Mouse (Mus musculus) heart, embryonic 11.5 days (tissue): ENCODE measurements around the gene Cish. TPM values are rescaled to one million over a fixed set of nuclear protein-coding genes. Genes with fewer than 3 reads are reported as not detected.

ENCODE experiments used
- ATAC-seq: fragments of 200-750 bp; cut with Nextera tagmentation; replicated peaks from 2 replicates; pipeline ENCODE4 v1.8.0; 2017; ENCODE audit warnings: moderate library complexity; ENCODE audit not compliant: insufficient number of reproducible peaks, low FRiP score, low TSS enrichment
- H3K27ac ChIP-seq: fragments of 300-500 bp; sonication (generic); 2 replicates; pipeline ENCODE4 v1.5.1; 2014; ENCODE audit warnings: mild to moderate bottlenecking, low read depth, low read length
- H3K27me3 ChIP-seq: fragments of 300-500 bp; sonication (generic); 2 replicates; pipeline ENCODE4 v1.6.1; 2014; ENCODE audit warnings: mild to moderate bottlenecking, low read length, mixed read lengths; ENCODE audit not compliant: control insufficient read depth, insufficient read depth
- H3K36me3 ChIP-seq: fragments of 300-500 bp; sonication (generic); 2 replicates; pipeline ENCODE4 v1.6.1; 2014; ENCODE audit warnings: mild to moderate bottlenecking, low read length, moderate library complexity, mixed read lengths; ENCODE audit not compliant: control insufficient read depth, insufficient read depth
- H3K4me1 ChIP-seq: fragments of 300-500 bp; sonication (generic); 2 replicates; pipeline ENCODE4 v1.6.1; 2014; ENCODE audit warnings: low read length; ENCODE audit not compliant: control insufficient read depth, insufficient read depth
- H3K4me2 ChIP-seq: fragments of 300-500 bp; sonication (generic); 2 replicates; pipeline ENCODE4 v1.6.1; 2014; ENCODE audit warnings: mild to moderate bottlenecking, moderate library complexity
- H3K4me3 ChIP-seq: fragments of 300-500 bp; sonication (generic); 2 replicates; pipeline ENCODE4 v1.5.1; 2014; ENCODE audit warnings: low read depth, low read length
- H3K9ac ChIP-seq: fragments of 300-500 bp; sonication (generic); 2 replicates; pipeline ENCODE4 v1.6.1; 2014; ENCODE audit warnings: mild to moderate bottlenecking, low read depth, low read length, moderate library complexity
- H3K9me3 ChIP-seq: fragments of 300-500 bp; sonication (generic); replicated peaks from 2 replicates; pipeline ENCODE4 v1.6.1; 2016; ENCODE audit warnings: low read length; ENCODE audit not compliant: control insufficient read depth
- WGBS: fragments of 180-500 bp; shearing (Covaris S2); extraction: QIAGEN DNeasy Blood & Tissue Kit; methylation state at CpG from one replicate; pipeline ENCODE4 v1.1.7; 2014; ENCODE audit not compliant: insufficient replicate concordance; 5-methylcytosine and 5-hydroxymethylcytosine counted together
- polyA plus RNA-seq: library from polyadenylated mRNA; unstranded; fragments of >200 nt; fragmentation: Nextera tagmentation; extraction: Ambion mirVana; gene quantifications from 2 replicates; pipeline ENCODE4 v1.2.1, GENCODE M21; 2014

The Cish gene
- polyA plus RNA-seq, 1 experiment from 2014 or later = 7.7 TPM

GRCm38 (mm10) chr9:107288105-107288650 is 7.6 kb upstream of the Cish start:
- H3K9me3 ChIP-seq = no peaks in the 10 kb centered on the region
- peaks cover 15% of the 10 kb centered on the region; the same call in 1 of the 2 replicates for H3K4me1 ChIP-seq
- peak overlapping the region; percentile 82 for H3K4me2 ChIP-seq
- H3K27me3 ChIP-seq = peaks cover 2% of the 10 kb centered on the region; the same call in 1 of the 2 replicates
- ATAC-seq = 0 out of 2 replicates have a peak, but pooled peaks have one; percentile 5
- no peak overlapping the region for H3K4me3 ChIP-seq
- H3K9ac ChIP-seq = no peak overlapping the region
- no peak overlapping the region for H3K27ac ChIP-seq
- 78% methylated on average over 14 of the region's 14 CpGs for WGBS
- H3K36me3 ChIP-seq = no peaks in the 10 kb centered on the region

GRCm38 (mm10) chr9:107288711-107289110 is 7.1 kb upstream of the Cish start:
- peak overlapping the region; percentile 82 for H3K4me2 ChIP-seq
- H3K9ac ChIP-seq = no peak overlapping the region
- H3K4me3 ChIP-seq = peak overlapping the region; percentile 59
- H3K27me3 ChIP-seq = peaks cover 2% of the 10 kb centered on the region; the same call in 1 of the 2 replicates
- H3K9me3 ChIP-seq = no peaks in the 10 kb centered on the region
- peaks cover 15% of the 10 kb centered on the region; the same call in 1 of the 2 replicates for H3K4me1 ChIP-seq
- ATAC-seq = peak; percentile 70; the same call in 1 of the 2 replicates
- no peaks in the 10 kb centered on the region for H3K36me3 ChIP-seq
- WGBS = 25% methylated on average over 8 of the region's 8 CpGs
- H3K27ac ChIP-seq = no peak overlapping the region

- 2% methylated on average over 49 of the region's 49 CpGs for WGBS
- Histone ChIP-seq H3K9ac (peak within 1 kb of the TSS; percentile 39), H3K27me3 (peaks cover 2% of the 10 kb centered on the region; the same call in 1 of the 2 replicates), H3K4me3 (peak within 1 kb of the TSS; percentile 59), H3K4me2 (peak within 1 kb of the TSS; percentile 82), H3K27ac (peak within 1 kb of the TSS; percentile 50; the same call in 1 of the 2 replicates), H3K36me3 (no peaks in the 10 kb centered on the region), H3K9me3 (no peaks in the 10 kb centered on the region), H3K4me1 (peaks cover 15% of the 10 kb centered on the region; the same call in 1 of the 2 replicates)
- peak; percentile 81 for ATAC-seq
Observed at GRCm38 (mm10) chr9:107289211-107290076, 6.4 kb upstream of the Cish start, which contains the start of gene Mapkapk3. TSS of gene Mapkapk3 (minus strand) at chr9:107289877.

GRCm38 (mm10) chr9:107290897-107291296 is 4.9 kb upstream of the Cish start:
- Histone ChIP-seq H3K4me3 (no peak overlapping the region), H3K4me1 (peaks cover 19% of the 10 kb centered on the region; the same call in 1 of the 2 replicates), H3K4me2 (no peak overlapping the region), H3K36me3 (no peaks in the 10 kb centered on the region), H3K27ac (no peak overlapping the region), H3K9me3 (no peaks in the 10 kb centered on the region), H3K9ac (no peak overlapping the region), H3K27me3 (peaks cover 2% of the 10 kb centered on the region; the same call in 1 of the 2 replicates)
- ATAC-seq = no peak
- WGBS = 26% methylated on average over 10 of the region's 10 CpGs

GRCm38 (mm10) chr9:107294249-107294648 is 1.6 kb upstream of the Cish start:
- no peaks in the 10 kb centered on the region for H3K9me3 ChIP-seq
- H3K27me3 ChIP-seq = no peaks in the 10 kb centered on the region
- no peak overlapping the region for H3K4me3 ChIP-seq
- no peak overlapping the region for H3K9ac ChIP-seq
- ATAC-seq = no peak
- no peak overlapping the region for H3K27ac ChIP-seq
- no peaks in the 10 kb centered on the region for H3K36me3 ChIP-seq
- H3K4me2 ChIP-seq = no peak overlapping the region
- H3K4me1 ChIP-seq = peaks cover 29% of the 10 kb centered on the region
- WGBS = 5% methylated on average over 6 of the region's 6 CpGs

GRCm38 (mm10) chr9:107295616-107296015 is 210 bp upstream of the Cish start:
- peaks cover 24% of the 10 kb centered on the region for H3K4me1 ChIP-seq
- 42% methylated on average over 4 of the region's 4 CpGs for WGBS
- H3K27me3 ChIP-seq = no peaks in the 10 kb centered on the region
- peak overlapping the region; percentile 82; the same call in 1 of the 2 replicates for H3K27ac ChIP-seq
- H3K9me3 ChIP-seq = no peaks in the 10 kb centered on the region
- H3K4me2 ChIP-seq = peak overlapping the region; percentile 97
- H3K36me3 ChIP-seq = 0 out of 2 replicates have a peak, but pooled peaks cover 1% of the 10 kb centered on the region
- ATAC-seq = no peak
- H3K4me3 ChIP-seq = peak overlapping the region; percentile 74
- H3K9ac ChIP-seq = no peak overlapping the region

GRCm38 (mm10) chr9:107296041-107296440 is 215 bp downstream of the Cish start:
- Histone ChIP-seq H3K9ac (peak overlapping the region; percentile 84), H3K27ac (peak overlapping the region; percentile 82), H3K4me3 (peak overlapping the region; percentile 74), H3K36me3 (0 out of 2 replicates have a peak, but pooled peaks cover 4% of the 10 kb centered on the region), H3K9me3 (no peaks in the 10 kb centered on the region), H3K4me1 (peaks cover 24% of the 10 kb centered on the region), H3K27me3 (no peaks in the 10 kb centered on the region), H3K4me2 (peak overlapping the region; percentile 97)
- WGBS = 2% methylated on average over 14 of the region's 14 CpGs
- peak; percentile 8; the same call in 1 of the 2 replicates for ATAC-seq

GRCm38 (mm10) chr9:107296501-107296965 is 707 bp downstream of the Cish start:
- Histone ChIP-seq H3K9me3 (no peaks in the 10 kb centered on the region), H3K27me3 (no peaks in the 10 kb centered on the region), H3K36me3 (0 out of 2 replicates have a peak, but pooled peaks cover 7% of the 10 kb centered on the region), H3K4me3 (peak overlapping the region; percentile 74), H3K4me2 (peak overlapping the region; percentile 97), H3K4me1 (peaks cover 29% of the 10 kb centered on the region), H3K9ac (peak overlapping the region; percentile 84), H3K27ac (peak overlapping the region; percentile 82)
- ATAC-seq = peak; percentile 94
- under 1% methylated on average over 31 of the region's 31 CpGs for WGBS
